Mouse (Mus musculus): Measurements from ENCODE around the gene Fam135a.

DNA sequence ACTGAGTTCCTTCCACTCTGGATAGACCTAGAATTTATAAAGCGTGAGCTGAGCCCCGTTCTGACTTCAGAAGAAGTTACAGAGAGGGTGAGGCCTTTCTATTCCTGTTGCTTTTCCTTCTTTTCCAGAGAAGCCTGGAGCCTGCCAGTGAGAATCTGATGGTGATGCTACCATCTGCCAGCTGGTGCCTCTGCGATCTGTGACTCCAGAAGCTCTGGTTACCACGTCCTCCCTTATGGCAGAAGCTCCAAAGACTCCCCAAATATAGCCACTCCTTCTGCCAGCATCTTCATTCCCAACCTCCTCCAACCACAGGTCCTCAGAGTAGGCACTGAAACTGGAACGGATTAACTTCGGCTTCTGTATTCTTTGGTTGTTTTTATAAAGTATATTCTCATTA, 121.9 kb downstream of the Fam135a start:
- TF ChIP-seq POLR2A (IDR thresholded peaks at IDR 0.05; ENCODE audit: insufficient read length, low read depth), result no peak
- TF ChIP-seq MYOD1 (IDR thresholded peaks at IDR 0.05; ENCODE audit: control insufficient read depth in 1 of 3, insufficient read length in 2 of 3, low read depth in 2 of 3), result no peak
